Comparison of ENCODE assay signal across 8 mouse cellular contexts in genomic region chr9:86695818-86696261, GRCm38 (mm10). TPM values are rescaled to one million over a fixed set of nuclear protein-coding genes. Genes with fewer than 3 reads are reported as not detected.
DNase-seq lines count a peak whose midpoint lies in the region; ATAC-seq and TF ChIP-seq lines count a peak whose summit lies in the region.

Gene Me1 (minus strand): TSS chr9:86695953.

- intact Hi-C loops in heart, postnatal 36 days (cut with DNase I), result no loop called here

- DNase-seq in layer of hippocampus, adult 2 months (ENCODE audit: low spot score in 2 of 2), result peak in 1 of 2 experiments; percentile 10
- DNase-seq in layer of hippocampus, adult 9-11 months, result no peak
- DNase-seq in c-Kit-negative CD71-positive TER-119-positive erythroid progenitor cells, embryonic 14.5 days (ENCODE audit: low read depth, low spot score), result peak; percentile 35
- peak; percentile 54 for DNase-seq in forebrain, embryonic 14.5 days (ENCODE audit: low spot score)
- DNase-seq in heart, postnatal 36 days, result peak in 1 of 2 experiments; percentile 66
- peak in 1 of 2 experiments; percentile 16 for DNase-seq in layer of hippocampus, postnatal 14 days (ENCODE audit: low spot score in 2 of 2)
- peak; percentile 45 for DNase-seq in lung, postnatal 14 days
- peak; percentile 30 for DNase-seq in retina, postnatal 7 days (ENCODE audit: low read depth, low spot score)

- under 1% methylated on average over 30 of the region's 46 CpGs for WGBS in forebrain, embryonic 14.5 days

- peak; percentile 79 for ATAC-seq in forebrain, embryonic 14.5 days

- no peak for TF ChIP-seq CTCF in layer of hippocampus, adult 2 months (conservative IDR thresholded peaks at IDR 0.05)

- peak within 1 kb of the TSS; percentile 91 for H3K27ac ChIP-seq in layer of hippocampus, adult 2 months
- peak within 1 kb of the TSS; percentile 27; the same call in 1 of the 2 replicates for H3K27ac ChIP-seq in forebrain, embryonic 14.5 days (ENCODE audit: low read depth, low read length)

- H3K36me3 ChIP-seq in forebrain, embryonic 14.5 days (ENCODE audit: control insufficient read depth, insufficient read depth, low read length), result no peaks in the 10 kb centered on the region

- peak within 1 kb of the TSS; percentile 78 for H3K4me3 ChIP-seq in layer of hippocampus, adult 2 months
- H3K4me3 ChIP-seq in forebrain, embryonic 14.5 days (ENCODE audit: low read depth, low read length), result peak within 1 kb of the TSS; percentile 64

- peak within 1 kb of the TSS; percentile 78 for H3K4me2 ChIP-seq in forebrain, embryonic 14.5 days (ENCODE audit: low read length)

- no peaks in the 10 kb centered on the region for H3K27me3 ChIP-seq in forebrain, embryonic 14.5 days (replicated peaks; ENCODE audit: control insufficient read depth, insufficient read depth, low read length)

- no peaks in the 10 kb centered on the region for H3K9me3 ChIP-seq in forebrain, embryonic 14.5 days (replicated peaks; ENCODE audit: control insufficient read depth, low read length)

- no peaks in the 10 kb centered on the region for H3K4me1 ChIP-seq in forebrain, embryonic 14.5 days (ENCODE audit: control insufficient read depth, insufficient read depth, low read length)

- H3K9ac ChIP-seq in forebrain, embryonic 14.5 days (ENCODE audit: low read length), result peak within 1 kb of the TSS; percentile 77

RNA-seq across cellular contexts. Expression of gene Me1, which starts in this region (rescaled TPM):
- total RNA-seq in layer of hippocampus, adult 2 months (2021), result 10 to 100 TPM; 63.2 to 63.9 TPM
- polyA plus RNA-seq in forebrain, embryonic 14.5 days (2014; fragmentation: Nextera tagmentation; extraction: Ambion mirVana), result 13.8 and 19.1 TPM in 2 replicates
- total RNA-seq in heart, postnatal 36 days (2021), result 100 to 1,000 TPM; 112 to 114 TPM
- 10 to 100 TPM; 84.3 to 87.7 TPM for total RNA-seq in layer of hippocampus, postnatal 14 days (2021)
